5 mouse cellular contexts compared by ENCODE assay signal in the genomic region with DNA sequence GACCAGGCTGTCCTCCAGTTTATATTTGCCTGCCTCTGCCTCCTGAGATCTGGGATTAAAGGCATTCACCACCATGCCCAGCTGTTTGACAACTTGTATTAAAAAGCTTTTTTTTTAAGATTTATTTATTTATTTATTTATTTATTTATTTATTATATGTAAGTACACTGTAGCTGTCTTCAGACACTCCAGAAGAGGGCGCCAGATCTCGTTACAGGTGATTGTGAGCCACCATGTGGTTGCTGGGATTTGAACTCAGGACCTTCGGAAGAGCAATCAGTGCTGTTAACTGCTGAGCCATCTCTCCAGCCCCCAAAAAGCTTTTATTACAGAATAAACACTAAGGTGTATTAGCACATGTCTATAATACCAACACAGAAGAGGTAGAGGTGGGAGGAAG.
DNase-seq lines count a peak whose midpoint lies in the region; ATAC-seq and TF ChIP-seq lines count a peak whose summit lies in the region.
"Not testable (repeated sequence)": the region's sequence is repeated elsewhere in the genome, so short reads cannot be mapped to it uniquely, and the experiment has no call there.

No protein-coding gene starts in this region.

- H3K36me3 ChIP-seq in lung, embryonic 14.5 days (ENCODE audit: insufficient read depth), result not testable (repeated sequence)

- not testable (repeated sequence) for ATAC-seq in lung, embryonic 14.5 days (ENCODE audit: insufficient read depth)

- peak; percentile 40 to 45 for DNase-seq in B cell, adult 2 months
- DNase-seq in adrenal gland, postnatal 14 days, result peak; percentile 6
- DNase-seq in heart, adult 11 months, result peak; percentile 83
- not testable (repeated sequence) for DNase-seq in layer of hippocampus, adult 2 months (ENCODE audit: low spot score in 2 of 2); lung, embryonic 14.5 days

- H3K4me2 ChIP-seq in lung, embryonic 14.5 days, result not testable (repeated sequence)

- 76% methylated on average over 3 of the region's 3 CpGs for WGBS in lung, embryonic 14.5 days

- not testable (repeated sequence) for H3K9me3 ChIP-seq in lung, embryonic 14.5 days (ENCODE audit: low read depth, low read length)

- H3K4me3 ChIP-seq in layer of hippocampus, adult 2 months; lung, embryonic 14.5 days (ENCODE audit: low read depth, low read length): not testable (repeated sequence)

- TF ChIP-seq CTCF in layer of hippocampus, adult 2 months (conservative IDR thresholded peaks at IDR 0.05), result peak; percentile 57
- TF ChIP-seq CTCF in lung, embryonic 14.5 days (IDR thresholded peaks at IDR 0.05; ENCODE audit: low read depth), result 0 out of 2 replicates have a peak, but pooled peaks have one; percentile 1

- H3K27me3 ChIP-seq in lung, embryonic 14.5 days (ENCODE audit: insufficient read depth, low read length), result not testable (repeated sequence)

- H3K27ac ChIP-seq in layer of hippocampus, adult 2 months; lung, embryonic 14.5 days (ENCODE audit: low read depth): not testable (repeated sequence)

- H3K4me1 ChIP-seq in lung, embryonic 14.5 days (ENCODE audit: insufficient read depth), result not testable (repeated sequence)

- H3K9ac ChIP-seq in lung, embryonic 14.5 days, result not testable (repeated sequence)
